Mouse (Mus musculus): Measurements from ENCODE around the gene Chid1.

Chid1 gene

GRCm38 (mm10) chr7:141476981-141477370, 62.7 kb downstream of the Chid1 start:
- DNase-seq (ENCODE audit: low read depth, low spot score), result no peak

- no peak for DNase-seq (ENCODE audit: low read depth, low spot score)
Observed at GRCm38 (mm10) chr7:141476226-141476980, 63.3 kb downstream of the Chid1 start.

- DNase-seq (ENCODE audit: low read depth, low spot score), result no peak
Observed at GRCm38 (mm10) chr7:141475805-141476158, 63.9 kb downstream of the Chid1 start.

- peak; percentile 81 for DNase-seq (ENCODE audit: low read depth, low spot score)
Observed at GRCm38 (mm10) chr7:141475011-141475804, 64.4 kb downstream of the Chid1 start, which contains the start of the genes Polr2l and Tspan4. Gene Polr2l, minus strand, starts transcription at chr7:141475132. Gene Tspan4, plus strand, starts transcription at chr7:141475240.

- no peak for DNase-seq (ENCODE audit: low read depth, low spot score)
Observed at GRCm38 (mm10) chr7:141474160-141474559, 65.5 kb downstream of the Chid1 start.

GRCm38 (mm10) chr7:141472763-141473162, 66.9 kb downstream of the Chid1 start:
- DNase-seq (ENCODE audit: low read depth, low spot score), result no peak

GRCm38 (mm10) chr7:141472226-141472625, 67.4 kb downstream of the Chid1 start:
- no peak for DNase-seq (ENCODE audit: low read depth, low spot score)

GRCm38 (mm10) chr7:141471236-141471635, 68.4 kb downstream of the Chid1 start:
- no peak for DNase-seq (ENCODE audit: low read depth, low spot score)

GRCm38 (mm10) chr7:141470637-141470944, 69.1 kb downstream of the Chid1 start:
- DNase-seq (ENCODE audit: low read depth, low spot score), result no peak

- no peak for DNase-seq (ENCODE audit: low read depth, low spot score)
Observed at GRCm38 (mm10) chr7:141469901-141470636, 69.6 kb downstream of the Chid1 start.

- DNase-seq (ENCODE audit: low read depth, low spot score), result no peak
Observed at GRCm38 (mm10) chr7:141469352-141469751, 70.3 kb downstream of the Chid1 start.

- DNase-seq (ENCODE audit: low read depth, low spot score), result no peak
Observed at GRCm38 (mm10) chr7:141468522-141469211, 71.0 kb downstream of the Chid1 start.

GRCm38 (mm10) chr7:141468164-141468521, 71.5 kb downstream of the Chid1 start:
- no peak for DNase-seq (ENCODE audit: low read depth, low spot score)

- peak; percentile 79 for DNase-seq (ENCODE audit: low read depth, low spot score)
Observed at GRCm38 (mm10) chr7:141467230-141468030, 72.2 kb downstream of the Chid1 start, which contains the start of gene Cd151. Gene Cd151, plus strand, starts transcription at chr7:141467392.

GRCm38 (mm10) chr7:141466607-141467148, 73.0 kb downstream of the Chid1 start:
- DNase-seq (ENCODE audit: low read depth, low spot score), result no peak

- no peak for DNase-seq (ENCODE audit: low read depth, low spot score)
Observed at GRCm38 (mm10) chr7:141466045-141466394, 73.6 kb downstream of the Chid1 start.

- no peak for DNase-seq (ENCODE audit: low read depth, low spot score)
Observed at GRCm38 (mm10) chr7:141465388-141466044, 74.1 kb downstream of the Chid1 start.

- no peak for DNase-seq (ENCODE audit: low read depth, low spot score)
Observed at GRCm38 (mm10) chr7:141464603-141465201, 75.0 kb downstream of the Chid1 start.

- DNase-seq (ENCODE audit: low read depth, low spot score), result no peak
Observed at GRCm38 (mm10) chr7:141463824-141464602, 75.6 kb downstream of the Chid1 start.
